Mouse (Mus musculus) limb, embryonic 15.5 days (tissue): ENCODE data around the gene Tcf25. TPM values are rescaled to one million over a fixed set of nuclear protein-coding genes. Genes with fewer than 3 reads are reported as not detected.
A peak's percentile ranks its signal among the peaks of the same experiment; 100 is the strongest.

ENCODE experiments used
- ATAC-seq: fragments of 200-750 bp; cut with Nextera tagmentation; 2 replicates; pipeline ENCODE4 v1.8.0; 2017; ENCODE audit warnings: low read depth, moderate TSS enrichment; ENCODE audit not compliant: insufficient number of reproducible peaks, low FRiP score, low TSS enrichment
- H3K27ac ChIP-seq: fragments of 300-500 bp; sonication (generic); 2 replicates; pipeline ENCODE4 v1.5.1; 2015; ENCODE audit warnings: moderate library complexity, mild to moderate bottlenecking, inconsistent platforms
- H3K27me3 ChIP-seq: fragments of 300-500 bp; sonication (generic); 2 replicates; pipeline ENCODE4 v1.6.1; 2015; ENCODE audit warnings: inconsistent platforms
- H3K36me3 ChIP-seq: fragments of 300-500 bp; sonication (generic); 2 replicates; pipeline ENCODE4 v1.6.1; 2015; ENCODE audit warnings: inconsistent platforms
- H3K4me1 ChIP-seq: fragments of 300-500 bp; sonication (generic); 2 replicates; pipeline ENCODE4 v1.6.1; 2015; ENCODE audit warnings: inconsistent platforms
- H3K4me2 ChIP-seq: fragments of 300-500 bp; sonication (generic); 2 replicates; pipeline ENCODE4 v1.6.1; 2015; ENCODE audit warnings: mild to moderate bottlenecking, inconsistent platforms
- H3K4me3 ChIP-seq: fragments of 300-500 bp; sonication (generic); 2 replicates; pipeline ENCODE4 v1.5.1; 2015; ENCODE audit warnings: mild to moderate bottlenecking, inconsistent platforms
- H3K9ac ChIP-seq: fragments of 300-500 bp; sonication (generic); 2 replicates; pipeline ENCODE4 v1.6.1; 2015; ENCODE audit warnings: inconsistent platforms
- H3K9me3 ChIP-seq: fragments of 300-500 bp; sonication (generic); 2 replicates; pipeline ENCODE4 v1.6.1; 2016; ENCODE audit warnings: inconsistent platforms
- WGBS: fragments of 180-500 bp; shearing (Covaris S2); methylation state at CpG from one replicate; pipeline ENCODE4 v1.1.7; 2015; 5-methylcytosine and 5-hydroxymethylcytosine counted together
- polyA plus RNA-seq: library from polyadenylated mRNA; unstranded; fragments of >200 nt; fragmentation: Nextera tagmentation; extraction: Ambion mirVana; gene quantifications from 2 replicates; pipeline ENCODE4 v1.2.1, GENCODE M21; 2015

Tcf25 gene
- polyA plus RNA-seq, 1 experiment from 2014 or later: 191 TPM

DNA sequence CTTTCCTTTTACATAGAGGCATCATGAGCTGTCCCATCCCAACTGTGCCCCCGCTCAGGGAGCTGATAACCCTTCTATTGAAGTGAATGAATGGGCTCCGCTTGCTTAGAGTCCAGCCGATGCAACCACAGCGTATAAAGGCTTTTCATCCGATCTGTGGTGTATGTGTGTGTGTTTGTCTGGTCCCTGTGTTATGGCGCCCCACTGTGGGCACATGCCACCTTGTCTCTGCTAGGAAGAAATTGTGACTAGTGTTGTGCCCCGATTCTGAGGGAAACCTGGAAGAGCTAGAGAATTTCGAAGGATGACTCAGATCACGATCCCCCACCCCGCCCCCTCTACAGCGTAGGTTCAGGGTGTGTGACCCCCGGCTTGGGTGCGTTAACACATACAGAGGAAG lies 20.8 kb upstream of the Tcf25 start:
- 0 out of 2 replicates have a peak, but pooled peaks cover 16% of the 10 kb centered on the region for H3K27me3 ChIP-seq
- peaks cover 13% of the 10 kb centered on the region for H3K4me1 ChIP-seq
- H3K9me3 ChIP-seq: no peaks in the 10 kb centered on the region
- WGBS: 65% methylated on average over 13 of the region's 13 CpGs
- no peak overlapping the region for H3K4me2 ChIP-seq
- no peak overlapping the region for H3K4me3 ChIP-seq
- H3K9ac ChIP-seq: no peak overlapping the region
- H3K27ac ChIP-seq: no peak overlapping the region
- no peak for ATAC-seq
- no peaks in the 10 kb centered on the region for H3K36me3 ChIP-seq

DNA sequence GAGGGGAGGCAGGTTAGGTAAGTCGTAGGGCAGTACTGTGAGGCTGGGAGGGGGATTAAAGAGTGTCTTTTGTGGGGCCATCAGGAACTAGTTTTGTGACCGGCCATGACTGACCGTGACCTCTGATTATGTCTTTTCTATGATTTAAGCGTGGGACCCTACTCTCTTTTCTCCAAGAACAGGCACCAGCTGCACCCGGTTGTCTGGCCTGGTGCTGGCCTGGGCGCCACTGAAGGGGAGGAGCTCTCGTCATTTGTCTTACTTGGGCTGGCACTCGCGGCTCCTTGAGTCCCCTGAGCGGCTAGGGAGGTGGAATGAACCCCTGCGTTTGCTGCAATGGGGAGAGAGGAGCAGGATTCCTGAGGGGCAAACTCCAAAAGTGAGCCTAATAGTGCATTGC lies 20.3 kb upstream of the Tcf25 start:
- no peak for ATAC-seq

DNA sequence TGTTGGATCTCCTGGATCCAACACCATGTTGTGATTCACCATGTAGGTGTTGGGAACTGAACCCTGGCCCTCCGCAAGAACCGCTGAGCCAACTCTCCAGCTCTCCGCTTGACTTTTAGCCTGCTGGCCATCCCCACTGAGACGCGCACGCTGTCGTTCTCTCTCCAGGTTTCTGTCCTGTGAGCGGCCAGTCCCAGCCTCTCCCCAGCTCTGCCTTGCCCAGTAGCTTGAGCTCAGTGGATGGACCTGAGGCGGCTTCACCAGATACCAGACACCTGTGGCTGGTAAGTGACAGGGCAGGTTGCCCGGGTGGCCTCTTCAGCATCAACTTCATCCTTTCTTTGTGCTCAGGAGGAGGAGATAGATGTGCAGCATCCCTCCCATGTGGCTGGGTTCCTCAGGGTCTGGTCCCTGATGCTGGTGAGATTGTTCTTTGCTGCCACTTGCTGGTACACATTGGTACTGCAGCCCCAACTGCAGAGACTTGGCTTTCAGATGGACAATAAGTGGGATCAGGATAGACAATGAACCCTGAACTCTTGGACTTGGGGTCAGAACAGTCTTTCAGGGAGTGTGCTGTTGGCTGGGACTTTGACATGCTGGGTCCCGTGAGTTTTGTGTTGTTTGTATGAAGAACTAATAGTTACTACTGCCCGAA lies 12.3 kb upstream of the Tcf25 start:
- Histone ChIP-seq H3K4me2 (no peak overlapping the region), H3K36me3 (no peaks in the 10 kb centered on the region), H3K4me1 (no peaks in the 10 kb centered on the region), H3K27me3 (no peaks in the 10 kb centered on the region), H3K27ac (no peak overlapping the region), H3K9me3 (no peaks in the 10 kb centered on the region), H3K4me3 (no peak overlapping the region), H3K9ac (no peak overlapping the region)
- WGBS: 40% methylated on average over 12 of the region's 12 CpGs
- ATAC-seq: no peak

More for the DNA sequence above, 20.3 kb upstream of the Tcf25 start:
- Histone ChIP-seq H3K4me2 (no peak overlapping the region), H3K4me3 (no peak overlapping the region), H3K9ac (no peak overlapping the region), H3K27me3 (0 out of 2 replicates have a peak, but pooled peaks cover 16% of the 10 kb centered on the region), H3K27ac (no peak overlapping the region), H3K36me3 (no peaks in the 10 kb centered on the region), H3K4me1 (peaks cover 9% of the 10 kb centered on the region; the same call in 1 of the 2 replicates), H3K9me3 (no peaks in the 10 kb centered on the region)
- WGBS: 32% methylated on average over 11 of the region's 11 CpGs

DNA sequence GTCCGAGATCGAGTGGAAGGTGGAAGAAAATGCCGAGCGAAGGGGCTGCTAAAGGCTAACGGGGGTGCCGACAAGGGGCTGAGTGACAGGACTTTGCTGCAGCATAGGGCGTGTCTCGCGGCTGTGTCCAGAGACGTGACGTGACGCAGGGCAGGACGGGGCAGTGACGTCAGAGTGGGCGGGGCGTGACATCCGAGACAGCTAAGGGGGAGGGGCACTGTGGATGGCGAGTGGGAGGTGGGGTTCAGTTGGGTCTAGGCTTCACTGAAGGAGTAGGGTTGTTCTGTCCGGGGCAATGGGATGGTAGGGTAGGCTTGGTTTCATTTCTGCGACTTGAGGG lies 656 bp downstream of the Tcf25 start:
- peak; percentile 81 for ATAC-seq
- WGBS: under 1% methylated on average over 20 of the region's 20 CpGs
- Histone ChIP-seq H3K4me1 (peaks cover 21% of the 10 kb centered on the region), H3K27me3 (no peaks in the 10 kb centered on the region), H3K27ac (peak overlapping the region; percentile 98), H3K9me3 (no peaks in the 10 kb centered on the region), H3K4me3 (peak overlapping the region; percentile 87), H3K36me3 (peaks cover 14% of the 10 kb centered on the region; the same call in 1 of the 2 replicates), H3K4me2 (peak overlapping the region; percentile 81), H3K9ac (peak overlapping the region; percentile 85)

DNA sequence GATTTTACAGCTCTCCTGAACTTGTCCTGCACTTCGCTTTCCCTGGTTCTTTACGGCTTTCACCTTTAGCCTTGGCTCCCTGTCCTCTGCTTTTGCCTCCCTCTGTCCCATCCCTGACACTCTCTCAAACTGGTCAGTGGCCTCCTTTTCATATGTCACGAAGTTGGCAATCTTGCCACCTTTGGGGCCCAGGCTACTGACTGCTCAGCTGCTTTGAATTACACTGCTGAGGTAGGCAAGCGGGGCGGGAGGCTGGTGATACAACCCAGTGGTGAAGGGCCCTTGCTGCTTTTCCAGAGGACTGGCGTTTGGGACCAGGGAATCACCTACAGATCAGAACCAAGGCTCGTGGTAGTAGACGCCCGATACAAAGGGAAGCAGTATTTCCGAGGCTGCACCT lies 2.1 kb downstream of the Tcf25 start:
- Histone ChIP-seq H3K4me2 (no peak overlapping the region), H3K9me3 (no peaks in the 10 kb centered on the region), H3K9ac (0 out of 2 replicates have a peak overlapping the region, but pooled peaks have one; percentile 10), H3K4me1 (peaks cover 21% of the 10 kb centered on the region), H3K36me3 (peaks cover 19% of the 10 kb centered on the region), H3K4me3 (no peak overlapping the region), H3K27me3 (no peaks in the 10 kb centered on the region), H3K27ac (no peak overlapping the region)
- no peak for ATAC-seq
- WGBS: 80% methylated on average over 10 of the region's 10 CpGs

DNA sequence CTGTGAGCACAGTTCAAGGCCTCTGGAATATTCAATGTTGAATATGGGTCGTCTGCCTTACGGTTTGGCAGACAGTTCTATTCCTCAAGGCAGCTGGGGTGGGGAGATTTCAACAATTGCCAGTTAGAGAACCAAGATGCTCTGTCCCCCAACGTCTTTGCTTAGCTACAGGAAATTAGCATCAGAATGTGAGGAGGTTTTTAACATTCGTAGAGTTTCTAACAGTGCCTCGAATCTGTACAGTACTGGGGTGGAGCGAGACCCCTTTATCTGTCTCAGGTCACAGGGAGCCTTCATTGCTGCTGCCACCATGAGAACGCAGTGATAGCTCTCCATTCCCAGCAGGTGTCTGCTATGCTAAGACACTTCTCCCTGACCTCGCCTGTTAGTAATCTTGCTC lies 2.6 kb downstream of the Tcf25 start:
- Histone ChIP-seq H3K9me3 (no peaks in the 10 kb centered on the region), H3K27ac (no peak overlapping the region), H3K4me1 (peaks cover 21% of the 10 kb centered on the region), H3K9ac (no peak overlapping the region), H3K4me3 (no peak overlapping the region), H3K36me3 (peaks cover 22% of the 10 kb centered on the region), H3K4me2 (no peak overlapping the region), H3K27me3 (no peaks in the 10 kb centered on the region)
- WGBS: 80% methylated on average over 8 of the region's 8 CpGs
- ATAC-seq: no peak

DNA sequence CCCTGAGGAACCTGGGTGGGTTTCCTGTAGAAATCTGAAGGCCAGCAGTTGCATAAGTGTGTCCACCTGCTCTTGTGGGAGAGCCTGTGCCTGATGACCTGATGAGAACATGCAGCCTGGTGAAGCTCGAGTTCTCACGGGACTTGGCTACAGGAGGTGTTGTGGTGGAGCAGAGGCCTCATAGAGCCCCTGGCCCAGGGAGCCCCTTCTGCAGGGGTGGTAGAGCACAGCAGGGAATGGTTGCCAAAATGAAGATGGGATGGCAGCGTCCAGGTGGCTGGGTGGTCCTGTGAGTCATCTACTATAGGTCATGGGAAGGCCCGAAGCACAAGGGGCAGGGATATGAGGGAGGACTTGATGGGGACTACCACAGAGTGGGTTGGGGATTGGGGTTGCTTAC lies 8.2 kb downstream of the Tcf25 start:
- peaks cover 70% of the 10 kb centered on the region for H3K36me3 ChIP-seq
- no peak overlapping the region for H3K4me3 ChIP-seq
- no peak for ATAC-seq
- H3K4me1 ChIP-seq: no peaks in the 10 kb centered on the region
- WGBS: 96% methylated on average over 4 of the region's 4 CpGs
- H3K27ac ChIP-seq: no peak overlapping the region
- no peak overlapping the region for H3K4me2 ChIP-seq
- H3K27me3 ChIP-seq: no peaks in the 10 kb centered on the region
- H3K9ac ChIP-seq: no peak overlapping the region
- no peaks in the 10 kb centered on the region for H3K9me3 ChIP-seq

DNA sequence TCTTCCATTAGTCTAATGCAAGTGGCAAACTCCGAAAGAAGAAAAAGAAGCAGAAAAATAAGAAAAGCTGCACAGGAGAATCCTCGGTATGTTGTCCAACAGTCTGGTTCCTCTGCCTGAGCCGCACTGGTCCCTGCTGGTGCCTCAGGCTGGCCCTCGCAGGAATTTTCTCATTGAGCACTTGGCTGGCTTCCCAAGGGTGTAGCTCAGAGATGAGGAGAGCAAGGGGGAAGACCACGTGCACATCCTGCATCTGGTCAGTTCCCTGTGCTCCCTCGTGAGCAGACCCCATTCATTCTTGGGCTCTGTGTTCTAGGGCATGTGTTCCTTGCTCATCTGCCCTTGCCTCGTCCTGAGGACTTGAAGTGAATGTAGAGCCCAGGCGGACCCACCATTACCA lies 9.0 kb downstream of the Tcf25 start:
- WGBS: 85% methylated on average over 8 of the region's 8 CpGs
- H3K27ac ChIP-seq: no peak overlapping the region
- no peak overlapping the region for H3K9ac ChIP-seq
- no peak for ATAC-seq
- no peak overlapping the region for H3K4me2 ChIP-seq
- no peaks in the 10 kb centered on the region for H3K4me1 ChIP-seq
- no peaks in the 10 kb centered on the region for H3K27me3 ChIP-seq
- H3K4me3 ChIP-seq: no peak overlapping the region
- H3K9me3 ChIP-seq: no peaks in the 10 kb centered on the region
- H3K36me3 ChIP-seq: peaks cover 78% of the 10 kb centered on the region

DNA sequence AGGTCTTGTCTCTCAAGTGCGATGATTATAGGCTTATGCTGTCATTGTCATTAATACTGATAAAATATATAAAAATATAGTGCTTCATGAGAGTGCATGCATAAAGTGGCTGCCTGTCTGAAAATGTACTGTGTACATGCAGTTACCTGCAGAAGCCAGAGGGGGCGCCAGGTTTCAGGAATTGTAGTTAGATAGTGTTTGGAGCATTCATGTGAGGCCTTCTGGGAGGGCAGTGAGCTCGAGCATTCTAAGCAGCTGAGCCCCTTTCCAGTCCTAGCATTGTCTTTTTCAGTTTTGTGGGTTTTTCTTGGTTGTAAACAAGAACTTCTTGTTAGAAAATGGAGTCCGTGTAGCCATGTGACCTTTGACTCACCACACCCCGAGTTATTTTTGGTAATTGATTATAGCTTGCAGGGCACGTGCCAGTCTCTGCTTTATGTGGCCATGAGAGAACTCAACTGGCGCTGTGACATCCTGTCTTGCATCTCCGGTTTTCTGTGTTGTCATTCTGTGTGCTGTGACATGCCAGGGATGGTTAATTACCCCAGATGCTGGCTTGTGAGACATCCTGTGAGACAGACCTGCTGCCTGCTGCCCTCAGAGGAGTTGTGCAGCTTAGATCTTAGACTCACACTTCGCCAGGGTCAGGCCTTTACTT lies 11.5 kb downstream of the Tcf25 start:
- H3K9me3 ChIP-seq: no peaks in the 10 kb centered on the region
- no peaks in the 10 kb centered on the region for H3K27me3 ChIP-seq
- peaks cover 97% of the 10 kb centered on the region for H3K36me3 ChIP-seq
- no peak overlapping the region for H3K9ac ChIP-seq
- ATAC-seq: no peak
- no peak overlapping the region for H3K4me2 ChIP-seq
- WGBS: 65% methylated on average over 9 of the region's 9 CpGs
- H3K4me1 ChIP-seq: no peaks in the 10 kb centered on the region
- no peak overlapping the region for H3K4me3 ChIP-seq
- no peak overlapping the region for H3K27ac ChIP-seq

DNA sequence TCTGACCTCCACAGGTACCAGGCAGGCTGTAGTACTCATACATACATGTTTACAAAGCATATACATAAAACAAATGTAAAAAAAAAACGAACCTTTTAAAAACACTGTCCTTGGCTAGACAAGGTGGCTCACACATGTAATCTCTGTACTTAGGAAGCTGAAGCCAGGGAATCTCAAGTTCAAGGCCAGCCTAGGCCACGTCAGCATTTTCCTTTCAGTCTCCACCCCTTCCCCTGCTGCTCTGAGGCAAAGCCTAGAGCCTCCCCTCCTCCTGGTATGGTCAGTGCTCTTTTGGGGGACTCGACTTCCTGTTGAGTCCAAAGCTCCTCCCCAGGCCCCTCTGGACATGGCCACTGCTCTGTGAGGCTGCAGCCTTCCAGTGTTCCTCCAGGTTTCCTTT lies 13.5 kb downstream of the Tcf25 start:
- Histone ChIP-seq H3K9ac (no peak overlapping the region), H3K27me3 (no peaks in the 10 kb centered on the region), H3K4me3 (no peak overlapping the region), H3K4me1 (no peaks in the 10 kb centered on the region), H3K27ac (no peak overlapping the region), H3K9me3 (no peaks in the 10 kb centered on the region), H3K36me3 (peaks cover 100% of the 10 kb centered on the region), H3K4me2 (no peak overlapping the region)
- 87% methylated on average over 3 of the region's 3 CpGs for WGBS
- ATAC-seq: no peak

DNA sequence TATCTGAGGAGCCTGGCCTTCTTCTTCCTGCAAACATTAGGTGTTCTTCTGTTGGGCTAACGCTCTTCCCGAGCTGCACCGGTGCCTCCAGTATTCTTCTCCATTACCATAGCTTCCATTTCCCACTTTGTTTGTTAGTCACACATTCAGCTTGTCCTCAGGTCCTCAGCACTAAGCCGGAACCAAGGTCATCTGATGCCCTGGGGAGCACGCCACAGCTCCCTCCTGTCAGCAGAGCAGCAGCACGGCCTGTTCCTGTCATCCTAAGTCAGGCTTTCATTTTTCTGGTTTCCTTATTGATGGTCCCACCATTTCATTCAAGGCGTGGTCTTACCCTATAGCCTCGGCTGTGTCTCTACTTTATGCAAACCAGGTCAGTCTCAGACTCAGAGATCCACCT lies 14.2 kb downstream of the Tcf25 start:
- Histone ChIP-seq H3K36me3 (peaks cover 100% of the 10 kb centered on the region), H3K4me2 (no peak overlapping the region), H3K27ac (no peak overlapping the region), H3K9ac (no peak overlapping the region), H3K9me3 (no peaks in the 10 kb centered on the region), H3K4me1 (no peaks in the 10 kb centered on the region), H3K4me3 (no peak overlapping the region), H3K27me3 (no peaks in the 10 kb centered on the region)
- WGBS: 92% methylated on average over 8 of the region's 8 CpGs
- ATAC-seq: no peak

DNA sequence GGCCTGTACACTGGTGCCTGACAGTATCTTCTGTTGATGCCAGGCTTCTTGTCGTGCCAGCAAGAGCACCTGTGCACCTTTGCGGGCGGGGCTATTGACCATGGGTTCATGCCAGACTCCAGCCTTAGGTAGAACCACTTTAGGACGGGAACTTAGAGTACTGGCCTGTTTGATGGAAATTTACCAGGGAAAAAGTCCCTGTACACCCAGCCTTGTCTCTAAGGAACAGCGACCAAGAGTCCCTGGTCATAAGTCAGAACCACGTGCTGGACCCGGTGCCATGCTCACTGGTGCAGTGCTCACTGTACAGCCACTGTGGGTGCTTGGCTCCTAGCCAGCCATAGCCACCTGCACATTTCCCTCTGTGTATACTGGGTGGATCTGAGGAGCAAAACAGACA lies 15.5 kb downstream of the Tcf25 start:
- peak; percentile 52; the same call in 1 of the 2 replicates for ATAC-seq
- H3K9ac ChIP-seq: no peak overlapping the region
- no peaks in the 10 kb centered on the region for H3K4me1 ChIP-seq
- 89% methylated on average over 7 of the region's 7 CpGs for WGBS
- H3K27ac ChIP-seq: no peak overlapping the region
- H3K9me3 ChIP-seq: no peaks in the 10 kb centered on the region
- no peaks in the 10 kb centered on the region for H3K27me3 ChIP-seq
- H3K4me2 ChIP-seq: no peak overlapping the region
- no peak overlapping the region for H3K4me3 ChIP-seq
- H3K36me3 ChIP-seq: peaks cover 100% of the 10 kb centered on the region
